7 mouse cellular contexts compared by ENCODE assay signal in the genomic region with DNA sequence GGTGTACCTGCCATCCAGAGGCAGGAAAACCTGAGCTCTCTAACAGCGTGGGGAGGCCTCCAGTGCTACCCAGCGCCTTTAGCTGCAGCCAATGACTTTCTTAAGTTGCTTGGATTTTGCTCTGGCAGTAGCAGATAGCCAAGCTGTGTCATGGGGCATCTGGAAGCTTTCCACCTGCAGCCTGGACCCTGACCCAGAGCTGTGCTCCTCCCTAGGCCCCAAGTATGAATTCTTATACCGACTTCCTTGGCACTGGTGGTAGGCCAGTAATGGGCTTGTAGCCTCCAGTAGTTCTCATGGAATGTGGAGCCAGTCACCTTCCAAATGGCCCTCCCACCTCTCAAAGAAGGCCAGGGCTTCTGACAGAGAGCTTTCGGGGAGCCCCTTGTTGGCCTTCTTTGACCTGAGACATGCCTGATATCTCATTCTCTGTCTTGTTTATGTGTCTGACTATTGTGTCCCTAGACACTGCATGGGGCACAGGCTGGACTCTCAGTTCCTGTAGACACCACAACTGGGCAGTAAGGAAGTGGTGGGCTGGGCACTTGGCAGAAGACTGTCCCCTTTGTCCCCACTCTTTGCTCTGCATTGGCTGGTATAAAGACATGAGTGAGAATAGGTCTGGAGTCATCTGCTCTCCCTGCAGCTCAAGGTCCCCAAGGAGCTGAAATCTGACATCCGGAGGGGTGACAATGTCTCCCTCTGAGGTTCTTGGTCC. TPM values are rescaled to one million over a fixed set of nuclear protein-coding genes. Genes with fewer than 3 reads are reported as not detected.
DNase-seq lines count a peak whose midpoint lies in the region; ATAC-seq lines count a peak whose summit lies in the region.

No protein-coding gene starts in this region.

- ATAC-seq in neural tube, embryonic 11.5 days (ENCODE audit: insufficient read depth, low FRiP score, low TSS enrichment): no peak
- ATAC-seq in intestine, embryonic 15.5 days: peak; percentile 63
- ATAC-seq in liver, embryonic 15.5 days (ENCODE audit: insufficient read depth): no peak

- no peak for DNase-seq in neural tube, embryonic 11.5 days (ENCODE audit: low spot score)
- no peak for DNase-seq in neural tube, embryonic 10.5 days (ENCODE audit: extremely low spot score, low spot score)
- no peak for DNase-seq in cerebellum, adult 9-11 months
- no peak for DNase-seq in Muller cell, postnatal 12 days (ENCODE audit: inconsistent ontology term)
- no peak for DNase-seq in natural killer cell, adult 2 months (ENCODE audit: low spot score in 2 of 2)

- H3K4me3 ChIP-seq in neural tube, embryonic 11.5 days (ENCODE audit: low read depth, low read length): no peak overlapping the region
- no peak overlapping the region for H3K4me3 ChIP-seq in intestine, embryonic 15.5 days (replicated peaks)
- H3K4me3 ChIP-seq in liver, embryonic 15.5 days (replicated peaks): no peak overlapping the region

- H3K9ac ChIP-seq in neural tube, embryonic 11.5 days (ENCODE audit: low read length): no peak overlapping the region
- no peak overlapping the region for H3K9ac ChIP-seq in intestine, embryonic 15.5 days
- no peak overlapping the region; the same call in 1 of the 2 replicates for H3K9ac ChIP-seq in liver, embryonic 15.5 days

- peak overlapping the region; percentile 27; the same call in 1 of the 2 replicates for H3K27ac ChIP-seq in neural tube, embryonic 11.5 days (ENCODE audit: low read depth, low read length)
- peak overlapping the region; percentile 91 for H3K27ac ChIP-seq in intestine, embryonic 15.5 days
- peak overlapping the region; percentile 90 for H3K27ac ChIP-seq in liver, embryonic 15.5 days (replicated peaks)

- no peaks in the 10 kb centered on the region for H3K9me3 ChIP-seq in neural tube, embryonic 11.5 days (ENCODE audit: control insufficient read depth, low read length)
- no peaks in the 10 kb centered on the region for H3K9me3 ChIP-seq in intestine, embryonic 15.5 days
- H3K9me3 ChIP-seq in liver, embryonic 15.5 days (replicated peaks): no peaks in the 10 kb centered on the region

- no peaks in the 10 kb centered on the region for H3K4me1 ChIP-seq in neural tube, embryonic 11.5 days (ENCODE audit: control insufficient read depth, insufficient read depth, low read length)
- H3K4me1 ChIP-seq in intestine, embryonic 15.5 days (replicated peaks): peaks cover 52% of the 10 kb centered on the region
- H3K4me1 ChIP-seq in liver, embryonic 15.5 days (replicated peaks): peaks cover 83% of the 10 kb centered on the region

- H3K36me3 ChIP-seq in neural tube, embryonic 11.5 days (ENCODE audit: control insufficient read depth, insufficient read depth, low read length): peaks cover 6% of the 10 kb centered on the region
- H3K36me3 ChIP-seq in intestine, embryonic 15.5 days: peaks cover 12% of the 10 kb centered on the region; the same call in 1 of the 2 replicates
- H3K36me3 ChIP-seq in liver, embryonic 15.5 days (replicated peaks): peaks cover 8% of the 10 kb centered on the region; the same call in 1 of the 2 replicates

- H3K4me2 ChIP-seq in neural tube, embryonic 11.5 days (ENCODE audit: low read depth): no peak overlapping the region
- no peak overlapping the region for H3K4me2 ChIP-seq in intestine, embryonic 15.5 days (replicated peaks)
- H3K4me2 ChIP-seq in liver, embryonic 15.5 days: peak overlapping the region; percentile 57; the same call in 1 of the 2 replicates

- WGBS in neural tube, embryonic 11.5 days: 90% methylated on average over 5 of the region's 5 CpGs
- WGBS in intestine, embryonic 15.5 days: 77% methylated on average over 5 of the region's 5 CpGs
- 50% methylated on average over 5 of the region's 5 CpGs for WGBS in liver, embryonic 15.5 days (ENCODE audit: insufficient replicate concordance)

- H3K27me3 ChIP-seq in neural tube, embryonic 11.5 days (ENCODE audit: control insufficient read depth, insufficient read depth, low read length): no peaks in the 10 kb centered on the region
- H3K27me3 ChIP-seq in intestine, embryonic 15.5 days (replicated peaks): no peaks in the 10 kb centered on the region
- H3K27me3 ChIP-seq in liver, embryonic 15.5 days: no peaks in the 10 kb centered on the region

RNA-seq across cellular contexts. Expression of a gene that starts 45.3 kb away (rescaled TPM):
- 26.6 and 28.7 TPM in 2 replicates for polyA plus RNA-seq in neural tube, embryonic 11.5 days (2014; fragmentation: Nextera tagmentation; extraction: Ambion mirVana)
- polyA plus RNA-seq in intestine, embryonic 15.5 days (2015; fragmentation: Nextera tagmentation; extraction: Ambion mirVana): 16.4 and 17.3 TPM in 2 replicates
- 8.8 and 10.9 TPM in 2 replicates for polyA plus RNA-seq in liver, embryonic 15.5 days (2015; fragmentation: Nextera tagmentation; extraction: Ambion mirVana)

RNA-seq across cellular contexts. Expression of a gene that starts 59.5 kb away (rescaled TPM):
- polyA plus RNA-seq in neural tube, embryonic 11.5 days (2014; fragmentation: Nextera tagmentation; extraction: Ambion mirVana): 44.1 and 45.0 TPM in 2 replicates
- polyA plus RNA-seq in intestine, embryonic 15.5 days (2015; fragmentation: Nextera tagmentation; extraction: Ambion mirVana): 20.7 and 21.4 TPM in 2 replicates
- 5.4 and 5.8 TPM in 2 replicates for polyA plus RNA-seq in liver, embryonic 15.5 days (2015; fragmentation: Nextera tagmentation; extraction: Ambion mirVana)

Comparison
In these comparisons a context has a peak if more than half of its experiments do, and no peak if none do; other contexts are left out.
1. H3K27ac ChIP-seq: peak in every context shown above with its lines; median percentile 91 in intestine, embryonic 15.5 days; 90 in liver, embryonic 15.5 days; 27 in neural tube, embryonic 11.5 days.